11 mouse cellular contexts compared by ENCODE assay signal in the genomic region with DNA sequence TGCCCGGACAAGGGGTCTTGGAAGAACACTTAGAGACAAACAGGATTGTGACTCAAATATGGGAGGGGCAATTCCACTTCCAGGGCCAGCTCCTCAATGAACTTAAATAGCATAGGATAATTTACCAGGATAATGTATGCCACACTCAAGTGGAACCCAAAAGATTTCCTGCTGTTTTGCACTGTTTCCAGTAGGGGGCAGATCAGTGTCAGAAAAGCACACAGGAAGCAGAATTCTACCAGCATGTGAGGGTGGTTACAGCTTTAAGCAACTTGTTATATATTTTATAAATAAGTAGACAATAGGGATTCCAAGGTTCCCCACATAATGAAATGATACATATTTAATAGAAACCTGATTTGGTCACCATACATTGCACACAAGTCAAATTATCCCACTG. TPM values are rescaled to one million over a fixed set of nuclear protein-coding genes. Genes with fewer than 3 reads are reported as not detected.
DNase-seq lines count a peak whose midpoint lies in the region; ATAC-seq and TF ChIP-seq lines count a peak whose summit lies in the region.
"Had no signal": no experiment of that assay in that cellular context is flagged by ENCODE, and none has a peak within 500 bp of the region (broad histone marks: within the 10 kb centered on the region; RNA-seq: fewer than 3 reads in every experiment).

No protein-coding gene starts in this region.

- no peak for ATAC-seq in forebrain, embryonic 14.5 days
- ATAC-seq in forebrain, embryonic 12.5 days (ENCODE audit: low FRiP score) = no peak
- ATAC-seq in limb, embryonic 14.5 days (ENCODE audit: low FRiP score, low read depth) = no peak
- no peak for ATAC-seq in Patski
- ATAC-seq in megakaryocyte, adult 5-6 weeks (ENCODE audit: poor library complexity, severe bottlenecking) = peak; percentile 82

- no peak overlapping the region for H3K4me2 ChIP-seq in forebrain, embryonic 14.5 days (ENCODE audit: low read length)
- no peak overlapping the region for H3K4me2 ChIP-seq in forebrain, embryonic 12.5 days
- no peak overlapping the region for H3K4me2 ChIP-seq in limb, embryonic 14.5 days (replicated peaks; ENCODE audit: low read depth, low read length, severe bottlenecking)
- H3K4me2 ChIP-seq: embryonic facial prominence, embryonic 15.5 days had no signal

- H3K27me3 ChIP-seq in forebrain, embryonic 14.5 days (replicated peaks; ENCODE audit: control insufficient read depth, insufficient read depth, low read length) = no peaks in the 10 kb centered on the region
- no peaks in the 10 kb centered on the region for H3K27me3 ChIP-seq in forebrain, embryonic 12.5 days
- H3K27me3 ChIP-seq in limb, embryonic 14.5 days (ENCODE audit: control insufficient read depth, insufficient read depth, low read length) = no peaks in the 10 kb centered on the region
- H3K27me3 ChIP-seq in limb, embryonic 10.5 days (ENCODE audit: low read depth, poor library complexity, severe bottlenecking) = no peaks in the 10 kb centered on the region
- peaks cover 16% of the 10 kb centered on the region for H3K27me3 ChIP-seq in Patski
- H3K27me3 ChIP-seq: embryonic facial prominence, embryonic 15.5 days had no signal

- H3K9me3 ChIP-seq in forebrain, embryonic 14.5 days (replicated peaks; ENCODE audit: control insufficient read depth, low read length) = no peaks in the 10 kb centered on the region
- no peaks in the 10 kb centered on the region for H3K9me3 ChIP-seq in forebrain, embryonic 12.5 days
- no peaks in the 10 kb centered on the region for H3K9me3 ChIP-seq in limb, embryonic 14.5 days (ENCODE audit: control insufficient read depth, low read length)
- no peaks in the 10 kb centered on the region for H3K9me3 ChIP-seq in limb, embryonic 10.5 days (replicated peaks)
- H3K9me3 ChIP-seq: embryonic facial prominence, embryonic 15.5 days had no signal

- no peak overlapping the region for H3K4me3 ChIP-seq in forebrain, embryonic 14.5 days (ENCODE audit: low read depth, low read length)
- H3K4me3 ChIP-seq in forebrain, embryonic 12.5 days (replicated peaks) = no peak overlapping the region
- H3K4me3 ChIP-seq in limb, embryonic 14.5 days (replicated peaks; ENCODE audit: low read length) = no peak overlapping the region
- no peak overlapping the region for H3K4me3 ChIP-seq in limb, embryonic 10.5 days
- H3K4me3 ChIP-seq: embryonic facial prominence, embryonic 15.5 days; myocyte had no signal

- H3K4me1 ChIP-seq in forebrain, embryonic 14.5 days (ENCODE audit: control insufficient read depth, insufficient read depth, low read length) = no peaks in the 10 kb centered on the region
- H3K4me1 ChIP-seq in forebrain, embryonic 12.5 days = no peaks in the 10 kb centered on the region
- H3K4me1 ChIP-seq in limb, embryonic 14.5 days (ENCODE audit: control insufficient read depth, insufficient read depth, low read length) = peaks cover 4% of the 10 kb centered on the region; the same call in 1 of the 2 replicates
- H3K4me1 ChIP-seq in limb, embryonic 10.5 days = peaks cover 17% of the 10 kb centered on the region

- CTCF ChIA-PET in Patski (lab: Charles Lee) = interaction anchor here (0.9 to 2.0 kb wide), 17 partner anchors 11 to 181 kb away, joined by 3 to 9 read pairs (median 5); partner anchors contain the start of gene Ankrd22

- no peak overlapping the region for H3K27ac ChIP-seq in forebrain, embryonic 14.5 days (ENCODE audit: low read depth, low read length)
- H3K27ac ChIP-seq in forebrain, embryonic 12.5 days = no peak overlapping the region
- H3K27ac ChIP-seq in limb, embryonic 14.5 days (replicated peaks; ENCODE audit: low read depth, low read length) = no peak overlapping the region
- H3K27ac ChIP-seq in limb, embryonic 10.5 days = no peak overlapping the region
- H3K27ac ChIP-seq: embryonic facial prominence, embryonic 15.5 days had no signal

- H3K36me3 ChIP-seq in forebrain, embryonic 14.5 days (ENCODE audit: control insufficient read depth, insufficient read depth, low read length) = no peaks in the 10 kb centered on the region
- no peaks in the 10 kb centered on the region for H3K36me3 ChIP-seq in forebrain, embryonic 12.5 days (replicated peaks)
- H3K36me3 ChIP-seq in limb, embryonic 14.5 days (ENCODE audit: control insufficient read depth, insufficient read depth, low read length) = no peaks in the 10 kb centered on the region
- no peaks in the 10 kb centered on the region for H3K36me3 ChIP-seq in limb, embryonic 10.5 days
- H3K36me3 ChIP-seq: embryonic facial prominence, embryonic 15.5 days had no signal

- POLR2A ChIA-PET in Patski (lab: Charles Lee) = interaction anchor here (1.0 kb wide), 1 partner anchor 82 kb away, joined by 3 read pairs; no protein-coding TSS in a partner anchor

- no peak for TF ChIP-seq POLR2A in limb, embryonic 14.5 days (IDR thresholded peaks at IDR 0.05; ENCODE audit: borderline replicate concordance, extremely low read depth, insufficient read depth, insufficient read length)

- TF ChIP-seq CTCF in Patski (IDR thresholded peaks at IDR 0.05) = peak; percentile 89

- in situ Hi-C loops in Patski (cut with MboI; ENCODE audit: low pct_unique_long_range_greater_than_20kb) = no loop called here

- DNase-seq in forebrain, embryonic 14.5 days (ENCODE audit: low spot score) = peak; percentile 17
- DNase-seq in limb, embryonic 14.5 days (ENCODE audit: low spot score) = peak; percentile 22
- no peak for DNase-seq in limb, embryonic 10.5 days (ENCODE audit: low spot score)
- no peak for DNase-seq in Patski (ENCODE audit: low read depth, low spot score)
- DNase-seq in adrenal gland, postnatal 4 days (ENCODE audit: low spot score in 2 of 2) = no peak
- no peak for DNase-seq in cerebellum, adult 9-11 months

- H3K9ac ChIP-seq in forebrain, embryonic 14.5 days (ENCODE audit: low read length) = no peak overlapping the region
- no peak overlapping the region for H3K9ac ChIP-seq in forebrain, embryonic 12.5 days
- no peak overlapping the region for H3K9ac ChIP-seq in limb, embryonic 14.5 days (ENCODE audit: low read depth, low read length, severe bottlenecking)
- H3K9ac ChIP-seq: embryonic facial prominence, embryonic 15.5 days had no signal

- 90% methylated on average over 1 of the region's 1 CpGs for WGBS in forebrain, embryonic 14.5 days
- 89% methylated on average over 1 of the region's 1 CpGs for whole genome bisulfite sequencing in forebrain, embryonic 12.5 days
- WGBS in limb, embryonic 14.5 days = 66% methylated on average over 1 of the region's 1 CpGs
- 71% methylated on average over 1 of the region's 1 CpGs for WGBS in limb, embryonic 10.5 days

RNA-seq across cellular contexts. Expression of gene Ankrd22, which starts 13.9 kb away (rescaled TPM):
- polyA plus RNA-seq in forebrain, embryonic 14.5 days (2014; fragmentation: Nextera tagmentation; extraction: Ambion mirVana) = not detected in 2 replicates
- not detected in 2 replicates for polyA plus RNA-seq in forebrain, embryonic 12.5 days (2016; fragmentation: Nextera tagmentation; extraction: Ambion mirVana)
- 3.1 and 4.9 TPM in 2 replicates for polyA plus RNA-seq in limb, embryonic 14.5 days (2012; rRNA removed)
- 7.5 and 8.9 TPM in 2 replicates for polyA plus RNA-seq in limb, embryonic 14.5 days (2014; fragmentation: Nextera tagmentation; extraction: Ambion mirVana)
- polyA plus RNA-seq in limb, embryonic 10.5 days (2016; fragmentation: Nextera tagmentation; extraction: Ambion mirVana) = 0.09 and 0.10 TPM in 2 replicates
- 0.05 TPM for polyA plus RNA-seq in Patski (2021)
- 23.3 and 30.5 TPM in 2 replicates for total RNA-seq in megakaryocyte, adult 5-6 weeks (2015)
- total RNA-seq in megakaryocyte, adult 5-6 weeks (2017) = 14.3 and 24.6 TPM in 2 replicates
- total RNA-seq in adrenal gland, postnatal 4 days (2021) = under 1 TPM in 1 of 2 experiments, not detected in 1; 0.20 TPM
- total RNA-seq: layer of hippocampus, adult 18-20 months had no signal

RNA-seq across cellular contexts. Expression of gene Stambpl1, which starts 40.1 kb away (rescaled TPM):
- polyA plus RNA-seq in forebrain, embryonic 14.5 days (2014; fragmentation: Nextera tagmentation; extraction: Ambion mirVana) = 5.6 and 9.1 TPM in 2 replicates
- polyA plus RNA-seq in forebrain, embryonic 12.5 days (2016; fragmentation: Nextera tagmentation; extraction: Ambion mirVana) = 2.5 and 3.2 TPM in 2 replicates
- polyA plus RNA-seq in limb, embryonic 14.5 days (2012; rRNA removed) = 8.6 and 9.0 TPM in 2 replicates
- polyA plus RNA-seq in limb, embryonic 14.5 days (2014; fragmentation: Nextera tagmentation; extraction: Ambion mirVana) = 14.8 and 16.6 TPM in 2 replicates
- polyA plus RNA-seq in limb, embryonic 10.5 days (2016; fragmentation: Nextera tagmentation; extraction: Ambion mirVana) = 13.8 and 15.7 TPM in 2 replicates
- polyA plus RNA-seq in Patski (2021) = 21.6 TPM
- 29.4 and 32.4 TPM in 2 replicates for total RNA-seq in megakaryocyte, adult 5-6 weeks (2015)
- total RNA-seq in megakaryocyte, adult 5-6 weeks (2017) = 22.0 and 24.0 TPM in 2 replicates
- 1 to 10 TPM; 7.5 to 8.3 TPM for total RNA-seq in adrenal gland, postnatal 4 days (2021)

RNA-seq across cellular contexts. Expression of gene Lipm, which starts 51.2 kb away (rescaled TPM):
- not detected in 2 replicates for polyA plus RNA-seq in forebrain, embryonic 14.5 days (2014; fragmentation: Nextera tagmentation; extraction: Ambion mirVana)
- polyA plus RNA-seq in forebrain, embryonic 12.5 days (2016; fragmentation: Nextera tagmentation; extraction: Ambion mirVana) = 0.12 TPM in 1 of 2 replicates, not detected in the other
- 4.4 and 6.7 TPM in 2 replicates for polyA plus RNA-seq in limb, embryonic 14.5 days (2012; rRNA removed)
- 8.6 and 11.6 TPM in 2 replicates for polyA plus RNA-seq in limb, embryonic 14.5 days (2014; fragmentation: Nextera tagmentation; extraction: Ambion mirVana)
- not detected in 2 replicates for polyA plus RNA-seq in limb, embryonic 10.5 days (2016; fragmentation: Nextera tagmentation; extraction: Ambion mirVana)
- not detected for polyA plus RNA-seq in Patski (2021)
- total RNA-seq in megakaryocyte, adult 5-6 weeks (2015) = not detected in 2 replicates
- total RNA-seq in megakaryocyte, adult 5-6 weeks (2017) = not detected in 2 replicates
- total RNA-seq in adrenal gland, postnatal 4 days (2021) = under 1 TPM in 1 of 2 experiments, not detected in 1; 0.11 TPM
- polyA plus RNA-seq: myocyte had no signal

Comparison
In these comparisons a context has a peak if more than half of its experiments do, and no peak if none do; other contexts are left out.
1. DNase-seq: peak in forebrain, embryonic 14.5 days (single experiment) and limb, embryonic 14.5 days (single experiment); none in limb, embryonic 10.5 days (single experiment), Patski (single experiment), adrenal gland, postnatal 4 days (0 of 2) and cerebellum, adult 9-11 months (single experiment).